Mouse (Mus musculus): ENCODE results near the gene Mrps9.

The Mrps9 gene

GRCm38 (mm10) chr1:42907153-42907552, 56.1 kb downstream of the Mrps9 start:
- DNase-seq, result no peak

- DNase-seq, result no peak
Observed at GRCm38 (mm10) chr1:42915062-42915461, 64.0 kb downstream of the Mrps9 start.

- no peak for DNase-seq
Observed at GRCm38 (mm10) chr1:42916719-42917118, 65.7 kb downstream of the Mrps9 start.

- DNase-seq, result no peak
Observed at GRCm38 (mm10) chr1:42917908-42918307, 66.9 kb downstream of the Mrps9 start.

- no peak for DNase-seq
Observed at GRCm38 (mm10) chr1:42923924-42924323, 72.9 kb downstream of the Mrps9 start.

GRCm38 (mm10) chr1:42933613-42934012, 82.6 kb downstream of the Mrps9 start:
- no peak for DNase-seq

- no peak for DNase-seq
Observed at GRCm38 (mm10) chr1:42948486-42948885, 97.5 kb downstream of the Mrps9 start.

GRCm38 (mm10) chr1:42952734-42953481, 101.9 kb downstream of the Mrps9 start, which contains the start of gene Gpr45:
TSS of gene Gpr45 (plus strand) at chr1:42952872.
- DNase-seq, result peak; percentile 27

GRCm38 (mm10) chr1:42953482-42953822, 102.4 kb downstream of the Mrps9 start:
- DNase-seq, result no peak

Measured in liver (tissue).